Mouse (Mus musculus) intestine, postnatal 0 days (tissue): Measurements from ENCODE around the gene Hnf4a. TPM values are rescaled to one million over a fixed set of nuclear protein-coding genes. Genes with fewer than 3 reads are reported as not detected.

Source experiments
- ATAC-seq: fragments of 200-750 bp; cut with Nextera tagmentation; 2 replicates; pipeline ENCODE4 v1.8.0; 2017; ENCODE audit warnings: mild to moderate bottlenecking, moderate TSS enrichment, moderate library complexity
- H3K27ac ChIP-seq: fragments of 300-500 bp; sonication (generic); 2 replicates; pipeline ENCODE4 v1.5.1; 2014; ENCODE audit warnings: mild to moderate bottlenecking, low read depth, low read length, moderate library complexity
- H3K27me3 ChIP-seq: fragments of 300-500 bp; sonication (generic); replicated peaks from 2 replicates; pipeline ENCODE4 v1.6.1; 2014; ENCODE audit warnings: low read length, mixed read lengths; ENCODE audit not compliant: control insufficient read depth, insufficient read depth
- H3K36me3 ChIP-seq: fragments of 300-500 bp; sonication (generic); 2 replicates; pipeline ENCODE4 v1.6.1; 2014; ENCODE audit warnings: mild to moderate bottlenecking, moderate library complexity; ENCODE audit not compliant: control insufficient read depth, insufficient read depth
- H3K4me1 ChIP-seq: fragments of 300-500 bp; sonication (generic); replicated peaks from 2 replicates; pipeline ENCODE4 v1.6.1; 2014; ENCODE audit warnings: antibody characterized with exemption, low read length, mixed read lengths; ENCODE audit not compliant: control insufficient read depth, insufficient read depth
- H3K4me2 ChIP-seq: fragments of 300-500 bp; sonication (generic); replicated peaks from 2 replicates; pipeline ENCODE4 v1.6.1; 2014; ENCODE audit warnings: low read depth, mild to moderate bottlenecking, moderate library complexity
- H3K4me3 ChIP-seq: fragments of 300-500 bp; sonication (generic); 2 replicates; pipeline ENCODE4 v1.5.1; 2014; ENCODE audit warnings: low read depth, low read length
- H3K9ac ChIP-seq: fragments of 300-500 bp; sonication (generic); 2 replicates; pipeline ENCODE4 v1.6.1; 2014; ENCODE audit warnings: mild to moderate bottlenecking, low read depth, low read length
- H3K9me3 ChIP-seq: fragments of 300-500 bp; sonication (generic); 2 replicates; pipeline ENCODE4 v1.6.1; 2016; ENCODE audit warnings: mixed run types; ENCODE audit not compliant: control insufficient read depth
- CTCF ChIP-seq: sonication (generic); IDR thresholded peaks from 2 replicates; pipeline ENCODE4 v1.5.1; 2016; ENCODE audit warnings: low read depth, mild to moderate bottlenecking, control low read depth, antibody characterized with exemption, moderate library complexity
- WGBS: fragments of 180-500 bp; shearing (Covaris S2); extraction: QIAGEN DNeasy Blood & Tissue Kit; methylation state at CpG from one replicate; pipeline ENCODE4 v1.1.7; 2014; 5-methylcytosine and 5-hydroxymethylcytosine counted together
- polyA plus RNA-seq: library from polyadenylated mRNA; unstranded; fragments of >200 nt; fragmentation: Nextera tagmentation; extraction: Ambion mirVana; gene quantifications from 2 replicates; pipeline ENCODE4 v1.2.1, GENCODE M21; 2015

Hnf4a gene
- polyA plus RNA-seq, 1 experiment from 2014 or later, result 50.8 TPM

GRCm38 (mm10) chr2:163596057-163596872 is 89.7 kb downstream of the Hnf4a start:
- ATAC-seq, result no peak
- H3K4me3 ChIP-seq, result no peak overlapping the region
- 48% methylated on average over 13 of the region's 13 CpGs for WGBS
- TF ChIP-seq CTCF, result no peak
- no peak overlapping the region for H3K9ac ChIP-seq
- peak overlapping the region; percentile 89 for H3K27ac ChIP-seq
- no peaks in the 10 kb centered on the region for H3K36me3 ChIP-seq
- no peaks in the 10 kb centered on the region for H3K27me3 ChIP-seq
- H3K4me1 ChIP-seq, result peaks cover 15% of the 10 kb centered on the region
- no peaks in the 10 kb centered on the region for H3K9me3 ChIP-seq
- no peak overlapping the region for H3K4me2 ChIP-seq

- H3K4me2 ChIP-seq, result no peak overlapping the region
- WGBS, result 27% methylated on average over 3 of the region's 3 CpGs
- ATAC-seq, result no peak
- no peak overlapping the region for H3K9ac ChIP-seq
- peaks cover 19% of the 10 kb centered on the region for H3K4me1 ChIP-seq
- peak overlapping the region; percentile 78; the same call in 1 of the 2 replicates for H3K27ac ChIP-seq
- H3K4me3 ChIP-seq, result no peak overlapping the region
- H3K36me3 ChIP-seq, result no peaks in the 10 kb centered on the region
- no peak for TF ChIP-seq CTCF
- H3K9me3 ChIP-seq, result no peaks in the 10 kb centered on the region
- no peaks in the 10 kb centered on the region for H3K27me3 ChIP-seq
Observed at GRCm38 (mm10) chr2:163596873-163597155, 90.2 kb downstream of the Hnf4a start.

DNA sequence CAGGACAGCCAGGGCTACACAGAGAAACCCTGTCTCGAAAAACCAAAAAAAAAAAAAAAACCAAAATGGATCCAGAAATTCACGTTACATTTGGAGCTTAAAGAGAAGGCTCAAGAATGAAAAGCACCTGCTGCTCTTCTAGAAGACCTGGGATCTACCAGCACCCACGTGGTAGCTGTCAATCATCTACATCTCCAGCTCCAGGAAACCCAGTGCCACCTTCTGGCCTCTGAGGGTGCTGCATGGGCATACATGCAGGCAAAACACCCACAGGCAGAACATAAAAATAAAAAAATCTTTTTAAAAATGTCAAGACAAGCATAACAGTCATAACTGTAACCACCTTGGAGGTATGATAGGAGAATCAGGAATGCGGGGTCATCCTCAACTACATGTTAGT is 91.1 kb downstream of the Hnf4a start:
- Histone ChIP-seq H3K27ac (no peak overlapping the region), H3K4me3 (no peak overlapping the region), H3K9ac (no peak overlapping the region), H3K4me2 (no peak overlapping the region), H3K9me3 (no peaks in the 10 kb centered on the region), H3K36me3 (no peaks in the 10 kb centered on the region), H3K4me1 (peaks cover 19% of the 10 kb centered on the region), H3K27me3 (no peaks in the 10 kb centered on the region)
- 44% methylated on average over 4 of the region's 4 CpGs for WGBS
- ATAC-seq, result peak; percentile 12; the same call in 1 of the 2 replicates
- TF ChIP-seq CTCF, result peak; percentile 84

DNA sequence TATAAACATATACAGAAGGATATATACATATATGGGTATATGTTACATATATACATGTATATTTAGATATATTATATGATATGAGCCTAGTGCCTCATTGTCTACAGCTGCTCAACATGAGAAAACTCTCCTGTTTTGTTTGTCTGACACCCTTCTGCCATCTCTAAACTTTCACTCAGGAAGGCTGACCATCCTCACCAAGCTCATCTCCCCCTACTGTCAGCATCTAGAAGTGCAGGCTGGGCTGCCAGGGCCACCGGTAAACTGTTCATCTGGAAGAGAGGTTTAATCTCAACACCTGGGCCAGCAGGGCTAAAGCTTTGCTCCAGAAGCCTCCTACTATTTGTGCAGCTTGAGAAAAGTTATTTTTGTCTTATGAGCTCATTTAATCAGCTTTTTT is 92.6 kb downstream of the Hnf4a start:
- no peak for ATAC-seq
- TF ChIP-seq CTCF, result peak; percentile 88
- H3K27ac ChIP-seq, result no peak overlapping the region
- H3K27me3 ChIP-seq, result no peaks in the 10 kb centered on the region
- H3K4me2 ChIP-seq, result no peak overlapping the region
- H3K9me3 ChIP-seq, result no peaks in the 10 kb centered on the region
- no peaks in the 10 kb centered on the region for H3K36me3 ChIP-seq
- no peak overlapping the region for H3K9ac ChIP-seq
- no peak overlapping the region for H3K4me3 ChIP-seq
- WGBS, result 0% methylated on average over 1 of the region's 1 CpGs
- peaks cover 18% of the 10 kb centered on the region for H3K4me1 ChIP-seq

DNA sequence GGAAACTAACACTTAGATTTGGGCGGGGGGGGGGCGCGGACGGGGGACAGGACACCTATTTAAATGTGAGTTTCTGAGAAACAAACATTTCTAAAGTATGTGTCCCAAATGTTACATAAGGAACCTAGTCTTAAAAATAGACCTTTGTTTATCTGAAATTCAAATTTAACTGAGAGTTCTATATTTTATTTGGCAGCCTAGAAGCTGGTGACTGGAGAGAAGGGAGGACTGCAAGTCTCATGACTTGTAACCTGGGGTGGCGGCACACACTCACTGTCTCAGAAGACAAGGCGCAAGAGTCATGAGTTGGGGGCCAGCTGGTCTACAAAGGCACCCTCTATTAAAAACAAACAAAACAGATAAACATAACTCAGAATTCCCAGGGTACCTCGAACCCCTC is 94.5 kb downstream of the Hnf4a start:
- TF ChIP-seq CTCF, result no peak
- Histone ChIP-seq H3K36me3 (no peaks in the 10 kb centered on the region), H3K27ac (no peak overlapping the region), H3K4me3 (no peak overlapping the region), H3K4me2 (no peak overlapping the region), H3K9ac (no peak overlapping the region), H3K27me3 (no peaks in the 10 kb centered on the region), H3K9me3 (no peaks in the 10 kb centered on the region), H3K4me1 (peaks cover 9% of the 10 kb centered on the region; the same call in 1 of the 2 replicates)
- ATAC-seq, result no peak
- WGBS, result 78% methylated on average over 7 of the region's 7 CpGs

DNA sequence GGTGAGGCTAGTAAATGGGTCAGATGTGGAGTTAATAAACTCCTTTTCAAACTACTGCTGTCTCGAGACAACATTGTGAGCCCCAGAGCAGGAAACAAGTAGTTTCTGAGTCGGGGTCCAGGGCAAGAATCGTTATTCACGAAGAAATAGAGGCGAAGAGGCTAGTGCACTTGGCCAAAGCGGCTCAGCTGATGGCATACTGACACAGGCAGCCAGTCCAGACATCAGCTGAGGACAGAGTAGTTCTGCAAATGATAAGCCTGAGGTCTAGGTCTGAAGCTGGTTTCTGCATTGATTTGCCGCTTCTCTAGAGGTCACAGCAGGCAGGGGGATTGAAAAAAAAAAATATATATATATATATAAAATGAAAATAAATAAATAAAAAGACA is 95.1 kb downstream of the Hnf4a start:
- ATAC-seq, result no peak
- Histone ChIP-seq H3K27ac (no peak overlapping the region), H3K4me1 (peaks cover 5% of the 10 kb centered on the region; the same call in 1 of the 2 replicates), H3K9me3 (no peaks in the 10 kb centered on the region), H3K27me3 (no peaks in the 10 kb centered on the region), H3K4me3 (no peak overlapping the region), H3K9ac (no peak overlapping the region), H3K36me3 (no peaks in the 10 kb centered on the region), H3K4me2 (peak overlapping the region; percentile 99)
- WGBS, result 70% methylated on average over 7 of the region's 7 CpGs
- TF ChIP-seq CTCF, result no peak
